16 mouse cellular contexts compared by ENCODE assay signal in the genomic region with DNA sequence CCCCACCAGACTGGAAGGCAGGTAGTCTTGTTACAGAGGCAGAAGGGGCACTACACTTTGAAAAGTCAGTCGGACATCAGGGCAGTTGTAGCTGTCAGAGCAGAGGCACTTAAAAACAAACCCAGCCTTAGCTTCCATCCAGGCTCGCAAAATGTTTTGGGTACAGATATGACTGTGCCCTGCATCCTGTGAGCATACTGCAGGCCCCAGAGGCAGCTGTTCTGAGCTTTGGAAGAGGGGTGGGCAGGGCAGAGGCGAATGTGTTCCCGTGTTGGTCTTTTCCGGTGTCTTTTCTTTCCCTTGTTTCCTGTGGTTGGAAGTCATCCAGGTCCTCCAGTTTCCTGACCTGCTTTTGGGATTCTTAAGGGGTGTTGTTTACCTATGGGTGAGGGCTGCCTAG. TPM values are rescaled to one million over a fixed set of nuclear protein-coding genes. Genes with fewer than 3 reads are reported as not detected.
DNase-seq lines count a peak whose midpoint lies in the region; ATAC-seq and TF ChIP-seq lines count a peak whose summit lies in the region.
"Had no signal": no experiment of that assay in that cellular context is flagged by ENCODE, and none has a peak within 500 bp of the region (broad histone marks: within the 10 kb centered on the region; RNA-seq: fewer than 3 reads in every experiment).

No protein-coding gene starts in this region.

- H3K27me3 ChIP-seq in forebrain, embryonic 15.5 days: no peaks in the 10 kb centered on the region
- H3K27me3 ChIP-seq in forebrain, postnatal 0 days (ENCODE audit: insufficient read depth, low read length): no peaks in the 10 kb centered on the region
- H3K27me3 ChIP-seq in kidney, embryonic 16.5 days (ENCODE audit: insufficient read depth, low read length): peaks cover 5% of the 10 kb centered on the region; the same call in 1 of the 2 replicates
- 0 out of 2 replicates have a peak, but pooled peaks cover 5% of the 10 kb centered on the region for H3K27me3 ChIP-seq in neural tube, embryonic 12.5 days (replicated peaks)
- H3K27me3 ChIP-seq in neural tube, embryonic 15.5 days (replicated peaks): no peaks in the 10 kb centered on the region
- H3K27me3 ChIP-seq: hindbrain, embryonic 15.5 days had no signal

- H3K36me3 ChIP-seq in forebrain, embryonic 15.5 days: peaks cover 9% of the 10 kb centered on the region; the same call in 1 of the 2 replicates
- H3K36me3 ChIP-seq in forebrain, postnatal 0 days (ENCODE audit: insufficient read depth): peaks cover 15% of the 10 kb centered on the region
- no peaks in the 10 kb centered on the region for H3K36me3 ChIP-seq in kidney, embryonic 16.5 days (ENCODE audit: insufficient read depth, low read length)
- peaks cover 9% of the 10 kb centered on the region; the same call in 1 of the 2 replicates for H3K36me3 ChIP-seq in neural tube, embryonic 12.5 days
- H3K36me3 ChIP-seq in neural tube, embryonic 15.5 days: peaks cover 11% of the 10 kb centered on the region; the same call in 1 of the 2 replicates
- H3K36me3 ChIP-seq: embryonic facial prominence, embryonic 12.5 days had no signal

- H3K27ac ChIP-seq in forebrain, embryonic 15.5 days (replicated peaks): no peak overlapping the region
- H3K27ac ChIP-seq in forebrain, postnatal 0 days (ENCODE audit: low read depth, low read length): no peak overlapping the region
- H3K27ac ChIP-seq in kidney, embryonic 16.5 days (ENCODE audit: low read length): no peak overlapping the region
- H3K27ac ChIP-seq in neural tube, embryonic 12.5 days: no peak overlapping the region
- no peak overlapping the region for H3K27ac ChIP-seq in neural tube, embryonic 15.5 days (replicated peaks)
- peak overlapping the region; percentile 48 for H3K27ac ChIP-seq in olfactory bulb, adult 2 months (ENCODE audit: insufficient read depth, low read depth, low read length)
- H3K27ac ChIP-seq: embryonic facial prominence, embryonic 12.5 days; hindbrain, embryonic 15.5 days had no signal

- TF ChIP-seq POLR2A in olfactory bulb, adult 2 months (IDR thresholded peaks at IDR 0.05; ENCODE audit: insufficient read depth, low read depth, low read length): no peak

- TF ChIP-seq CTCF in forebrain, postnatal 0 days (IDR thresholded peaks at IDR 0.05; ENCODE audit: low read depth): no peak
- TF ChIP-seq CTCF in olfactory bulb, adult 2 months (IDR thresholded peaks at IDR 0.05; ENCODE audit: insufficient read depth, low read depth, low read length): no peak

- no peak for DNase-seq in forebrain, postnatal 0 days
- no peak for DNase-seq in kidney, adult 18-20 months
- DNase-seq: gastrocnemius, postnatal 36 days; kidney, postnatal 14 days; lung, postnatal 4 days; right cerebral cortex, postnatal 4 days; thymus, postnatal 4 days had no signal

- H3K9ac ChIP-seq in forebrain, embryonic 15.5 days (replicated peaks): 0 out of 2 replicates have a peak overlapping the region, but pooled peaks have one; percentile 6
- H3K9ac ChIP-seq in forebrain, postnatal 0 days: no peak overlapping the region
- no peak overlapping the region for H3K9ac ChIP-seq in kidney, embryonic 16.5 days (replicated peaks; ENCODE audit: low read length)
- no peak overlapping the region for H3K9ac ChIP-seq in neural tube, embryonic 12.5 days
- no peak overlapping the region for H3K9ac ChIP-seq in neural tube, embryonic 15.5 days (replicated peaks)
- H3K9ac ChIP-seq: embryonic facial prominence, embryonic 12.5 days; hindbrain, embryonic 15.5 days had no signal

- WGBS in forebrain, embryonic 15.5 days: 65% methylated on average over 5 of the region's 5 CpGs
- 62% methylated on average over 5 of the region's 5 CpGs for WGBS in forebrain, postnatal 0 days
- 57% methylated on average over 5 of the region's 5 CpGs for WGBS in kidney, embryonic 16.5 days
- WGBS in neural tube, embryonic 12.5 days: 78% methylated on average over 5 of the region's 5 CpGs
- 66% methylated on average over 5 of the region's 5 CpGs for WGBS in neural tube, embryonic 15.5 days
- 22% methylated on average over 5 of the region's 5 CpGs for WGBS in olfactory bulb, adult 2 months

- peaks cover 41% of the 10 kb centered on the region for H3K4me1 ChIP-seq in forebrain, embryonic 15.5 days
- H3K4me1 ChIP-seq in forebrain, postnatal 0 days (ENCODE audit: insufficient read depth): peaks cover 15% of the 10 kb centered on the region
- H3K4me1 ChIP-seq in kidney, embryonic 16.5 days (ENCODE audit: insufficient read depth, low read length): peaks cover 15% of the 10 kb centered on the region
- peaks cover 36% of the 10 kb centered on the region for H3K4me1 ChIP-seq in neural tube, embryonic 12.5 days
- peaks cover 58% of the 10 kb centered on the region for H3K4me1 ChIP-seq in neural tube, embryonic 15.5 days
- H3K4me1 ChIP-seq in olfactory bulb, adult 2 months (ENCODE audit: control insufficient read depth, insufficient read depth, low read length): peaks cover 45% of the 10 kb centered on the region

- H3K4me2 ChIP-seq in forebrain, embryonic 15.5 days (replicated peaks): no peak overlapping the region
- H3K4me2 ChIP-seq in forebrain, postnatal 0 days (ENCODE audit: low read depth): no peak overlapping the region
- H3K4me2 ChIP-seq in kidney, embryonic 16.5 days (replicated peaks; ENCODE audit: low read depth, low read length): 0 out of 2 replicates have a peak overlapping the region, but pooled peaks have one; percentile 10
- H3K4me2 ChIP-seq in neural tube, embryonic 12.5 days (replicated peaks): peak overlapping the region; percentile 36; the same call in 1 of the 2 replicates
- no peak overlapping the region for H3K4me2 ChIP-seq in neural tube, embryonic 15.5 days
- H3K4me2 ChIP-seq: embryonic facial prominence, embryonic 12.5 days; hindbrain, embryonic 15.5 days had no signal

- no peak for ATAC-seq in forebrain, embryonic 15.5 days (replicated peaks)
- ATAC-seq in forebrain, postnatal 0 days: no peak
- ATAC-seq in kidney, embryonic 16.5 days (ENCODE audit: low FRiP score, low TSS enrichment): no peak
- ATAC-seq in neural tube, embryonic 12.5 days (ENCODE audit: low FRiP score, low read depth): no peak
- ATAC-seq in neural tube, embryonic 15.5 days (ENCODE audit: low FRiP score): no peak
- no peak for ATAC-seq in inflammation-experienced regulatory T-cells, adult 6 months
- ATAC-seq: forebrain, embryonic 14.5 days had no signal

- no peaks in the 10 kb centered on the region for H3K9me3 ChIP-seq in forebrain, embryonic 15.5 days
- no peaks in the 10 kb centered on the region for H3K9me3 ChIP-seq in forebrain, postnatal 0 days (ENCODE audit: low read length)
- no peaks in the 10 kb centered on the region for H3K9me3 ChIP-seq in kidney, embryonic 16.5 days (ENCODE audit: low read length)
- H3K9me3 ChIP-seq in neural tube, embryonic 12.5 days: no peaks in the 10 kb centered on the region
- H3K9me3 ChIP-seq in neural tube, embryonic 15.5 days (replicated peaks): no peaks in the 10 kb centered on the region
- H3K9me3 ChIP-seq: embryonic facial prominence, embryonic 12.5 days; hindbrain, embryonic 15.5 days had no signal

- no peak overlapping the region for H3K4me3 ChIP-seq in forebrain, embryonic 15.5 days
- no peak overlapping the region for H3K4me3 ChIP-seq in forebrain, postnatal 0 days (ENCODE audit: low read depth, low read length)
- no peak overlapping the region for H3K4me3 ChIP-seq in kidney, embryonic 16.5 days (ENCODE audit: low read length)
- H3K4me3 ChIP-seq in neural tube, embryonic 12.5 days: no peak overlapping the region
- H3K4me3 ChIP-seq in neural tube, embryonic 15.5 days (replicated peaks): no peak overlapping the region
- H3K4me3 ChIP-seq in olfactory bulb, adult 2 months (ENCODE audit: insufficient read depth, low read depth, low read length): peak overlapping the region; percentile 87
- H3K4me3 ChIP-seq: embryonic facial prominence, embryonic 12.5 days; hindbrain, embryonic 15.5 days had no signal

RNA-seq across cellular contexts. Expression of a gene that starts 3.8 kb away (rescaled TPM):
- polyA plus RNA-seq in forebrain, embryonic 15.5 days (2015; fragmentation: Nextera tagmentation; extraction: Ambion mirVana): 9.9 and 11.7 TPM in 2 replicates
- total RNA-seq in forebrain, postnatal 0 days (2014; rRNA removed): 20.4 and 22.0 TPM in 2 replicates
- polyA plus RNA-seq in forebrain, postnatal 0 days (2015; fragmentation: Nextera tagmentation; extraction: Ambion mirVana): 9.4 and 12.1 TPM in 2 replicates
- 5.4 and 5.8 TPM in 2 replicates for polyA plus RNA-seq in kidney, embryonic 16.5 days (2015; fragmentation: Nextera tagmentation; extraction: Ambion mirVana)
- polyA plus RNA-seq in neural tube, embryonic 12.5 days (2016; fragmentation: Nextera tagmentation; extraction: Ambion mirVana): 17.7 and 20.0 TPM in 2 replicates
- polyA plus RNA-seq in neural tube, embryonic 15.5 days (2015; fragmentation: Nextera tagmentation; extraction: Ambion mirVana): 10.2 and 14.4 TPM in 2 replicates
- 177 and 487 TPM in 2 replicates for polyA plus RNA-seq in olfactory bulb, adult 2 months (2012; ENCODE audit: insufficient read depth, insufficient read length, low replicate concordance, missing spikeins)
- polyA plus RNA-seq in inflammation-experienced regulatory T-cells, adult 6 months (2017; shearing (Covaris generic)): under 1 TPM; 0.33 to 0.53 (median 0.51) TPM

RNA-seq across cellular contexts. Expression of a gene that starts 11.1 kb away (rescaled TPM):
- 4.4 and 4.5 TPM in 2 replicates for polyA plus RNA-seq in forebrain, embryonic 15.5 days (2015; fragmentation: Nextera tagmentation; extraction: Ambion mirVana)
- 4.1 and 5.4 TPM in 2 replicates for total RNA-seq in forebrain, postnatal 0 days (2014; rRNA removed)
- polyA plus RNA-seq in forebrain, postnatal 0 days (2015; fragmentation: Nextera tagmentation; extraction: Ambion mirVana): 3.3 and 4.5 TPM in 2 replicates
- polyA plus RNA-seq in kidney, embryonic 16.5 days (2015; fragmentation: Nextera tagmentation; extraction: Ambion mirVana): 3.4 and 3.9 TPM in 2 replicates
- 5.0 and 6.0 TPM in 2 replicates for polyA plus RNA-seq in neural tube, embryonic 12.5 days (2016; fragmentation: Nextera tagmentation; extraction: Ambion mirVana)
- 3.1 TPM in 2 replicates for polyA plus RNA-seq in neural tube, embryonic 15.5 days (2015; fragmentation: Nextera tagmentation; extraction: Ambion mirVana)
- not detected in 2 replicates for polyA plus RNA-seq in olfactory bulb, adult 2 months (2012; ENCODE audit: insufficient read depth, insufficient read length, low replicate concordance, missing spikeins)
- 1 to 10 TPM; 6.6 to 7.3 (median 7.1) TPM for polyA plus RNA-seq in inflammation-experienced regulatory T-cells, adult 6 months (2017; shearing (Covaris generic))

RNA-seq across cellular contexts. Expression of a gene that starts 20.8 kb away (rescaled TPM):
- 32.5 and 33.6 TPM in 2 replicates for polyA plus RNA-seq in forebrain, embryonic 15.5 days (2015; fragmentation: Nextera tagmentation; extraction: Ambion mirVana)
- total RNA-seq in forebrain, postnatal 0 days (2014; rRNA removed): 22.0 and 23.4 TPM in 2 replicates
- polyA plus RNA-seq in forebrain, postnatal 0 days (2015; fragmentation: Nextera tagmentation; extraction: Ambion mirVana): 18.1 and 20.7 TPM in 2 replicates
- 18.7 and 22.2 TPM in 2 replicates for polyA plus RNA-seq in kidney, embryonic 16.5 days (2015; fragmentation: Nextera tagmentation; extraction: Ambion mirVana)
- polyA plus RNA-seq in neural tube, embryonic 12.5 days (2016; fragmentation: Nextera tagmentation; extraction: Ambion mirVana): 28.8 and 30.4 TPM in 2 replicates
- polyA plus RNA-seq in neural tube, embryonic 15.5 days (2015; fragmentation: Nextera tagmentation; extraction: Ambion mirVana): 18.4 and 21.2 TPM in 2 replicates
- polyA plus RNA-seq in olfactory bulb, adult 2 months (2012; ENCODE audit: insufficient read depth, insufficient read length, low replicate concordance, missing spikeins): not detected in 2 replicates
- polyA plus RNA-seq in inflammation-experienced regulatory T-cells, adult 6 months (2017; shearing (Covaris generic)): 1 to 10 TPM; 4.7 to 5.9 (median 5.6) TPM

RNA-seq across cellular contexts. Expression of a gene that starts 35.2 kb away (rescaled TPM):
- 1.9 and 2.2 TPM in 2 replicates for polyA plus RNA-seq in forebrain, embryonic 15.5 days (2015; fragmentation: Nextera tagmentation; extraction: Ambion mirVana)
- total RNA-seq in forebrain, postnatal 0 days (2014; rRNA removed): 8.1 and 9.8 TPM in 2 replicates
- polyA plus RNA-seq in forebrain, postnatal 0 days (2015; fragmentation: Nextera tagmentation; extraction: Ambion mirVana): 3.2 and 5.3 TPM in 2 replicates
- polyA plus RNA-seq in kidney, embryonic 16.5 days (2015; fragmentation: Nextera tagmentation; extraction: Ambion mirVana): 0.06 and 0.08 TPM in 2 replicates
- 1.8 and 2.0 TPM in 2 replicates for polyA plus RNA-seq in neural tube, embryonic 12.5 days (2016; fragmentation: Nextera tagmentation; extraction: Ambion mirVana)
- 6.1 and 7.7 TPM in 2 replicates for polyA plus RNA-seq in neural tube, embryonic 15.5 days (2015; fragmentation: Nextera tagmentation; extraction: Ambion mirVana)
- polyA plus RNA-seq in olfactory bulb, adult 2 months (2012; ENCODE audit: insufficient read depth, insufficient read length, low replicate concordance, missing spikeins): not detected in 2 replicates
- not detected for polyA plus RNA-seq in inflammation-experienced regulatory T-cells, adult 6 months (2017; shearing (Covaris generic))
- total RNA-seq: gastrocnemius, postnatal 36 days had no signal

RNA-seq across cellular contexts. Expression of a gene that starts 36.6 kb away (rescaled TPM):
- 2.3 and 2.7 TPM in 2 replicates for polyA plus RNA-seq in forebrain, embryonic 15.5 days (2015; fragmentation: Nextera tagmentation; extraction: Ambion mirVana)
- 0.29 and 1.0 TPM in 2 replicates for total RNA-seq in forebrain, postnatal 0 days (2014; rRNA removed)
- polyA plus RNA-seq in forebrain, postnatal 0 days (2015; fragmentation: Nextera tagmentation; extraction: Ambion mirVana): 0.42 and 0.70 TPM in 2 replicates
- polyA plus RNA-seq in kidney, embryonic 16.5 days (2015; fragmentation: Nextera tagmentation; extraction: Ambion mirVana): 3.7 and 5.0 TPM in 2 replicates
- polyA plus RNA-seq in neural tube, embryonic 12.5 days (2016; fragmentation: Nextera tagmentation; extraction: Ambion mirVana): 0.47 TPM in 2 replicates
- polyA plus RNA-seq in neural tube, embryonic 15.5 days (2015; fragmentation: Nextera tagmentation; extraction: Ambion mirVana): 0.38 and 0.52 TPM in 2 replicates
- polyA plus RNA-seq in olfactory bulb, adult 2 months (2012; ENCODE audit: insufficient read depth, insufficient read length, low replicate concordance, missing spikeins): not detected in 2 replicates
- not detected for polyA plus RNA-seq in inflammation-experienced regulatory T-cells, adult 6 months (2017; shearing (Covaris generic))

Comparison
In these comparisons a context has a peak if more than half of its experiments do, and no peak if none do; other contexts are left out.
1. H3K4me2 ChIP-seq: peak in kidney, embryonic 16.5 days (single experiment) and neural tube, embryonic 12.5 days (single experiment); none in forebrain, embryonic 15.5 days (single experiment), forebrain, postnatal 0 days (single experiment) and neural tube, embryonic 15.5 days (single experiment).